Mouse (Mus musculus) layer of hippocampus, adult 9-11 months (tissue): ENCODE results near the gene Ptbp1.

Experiments used
- DNase-seq: peaks from one replicate; pipeline ENCODE4 v3.0.0; 2022

Ptbp1 gene

GRCm38 (mm10) chr10:79886054-79886453 is 31.8 kb downstream of the Ptbp1 start, which contains the start of gene Elane:
Gene Elane, plus strand, starts transcription at chr10:79886247.
- DNase-seq, result no peak

- DNase-seq, result no peak
These were observed 32.4 kb downstream of the Ptbp1 start for GRCm38 (mm10) chr10:79886611-79887010.

- no peak for DNase-seq
These were observed 35.2 kb downstream of the Ptbp1 start for GRCm38 (mm10) chr10:79889386-79889785.

- no peak for DNase-seq
These were observed 36.4 kb downstream of the Ptbp1 start, which contains the start of gene Cfd for GRCm38 (mm10) chr10:79890670-79891069. Gene Cfd, plus strand, starts transcription at chr10:79890853.

- peak; percentile 69 for DNase-seq
These were observed 38.4 kb downstream of the Ptbp1 start for GRCm38 (mm10) chr10:79892451-79893118.

GRCm38 (mm10) chr10:79896306-79896705 is 42.1 kb downstream of the Ptbp1 start:
- DNase-seq, result no peak

- no peak for DNase-seq
These were observed 42.6 kb downstream of the Ptbp1 start for GRCm38 (mm10) chr10:79896814-79897213.

GRCm38 (mm10) chr10:79897316-79898245 is 43.4 kb downstream of the Ptbp1 start:
- DNase-seq, result no peak

- DNase-seq, result peak; percentile 93
These were observed 46.8 kb downstream of the Ptbp1 start for GRCm38 (mm10) chr10:79900951-79901410.

GRCm38 (mm10) chr10:79906712-79907111 is 52.5 kb downstream of the Ptbp1 start:
- no peak for DNase-seq

- no peak for DNase-seq
These were observed 53.2 kb downstream of the Ptbp1 start for GRCm38 (mm10) chr10:79907415-79907814.

- peak; percentile 97 for DNase-seq
These were observed 54.2 kb downstream of the Ptbp1 start, which contains the start of gene Med16 for GRCm38 (mm10) chr10:79908167-79909091. Gene Med16, minus strand, starts transcription at chr10:79908923.

- peak; percentile 75 for DNase-seq
These were observed 55.1 kb downstream of the Ptbp1 start for GRCm38 (mm10) chr10:79909092-79909922.

GRCm38 (mm10) chr10:79910556-79910955 is 56.3 kb downstream of the Ptbp1 start, which contains the start of gene Gm26602:
Gene Gm26602, plus strand, starts transcription at chr10:79910856.
- no peak for DNase-seq

GRCm38 (mm10) chr10:79912412-79912811 is 58.2 kb downstream of the Ptbp1 start:
- no peak for DNase-seq
